Mouse (Mus musculus) stomach, postnatal 0 days (tissue): ENCODE measurements around the gene Slit3.

ENCODE experiments used
- CTCF ChIP-seq: IDR thresholded peaks from 2 replicates; pipeline ENCODE4 v1.5.1; 2016; ENCODE audit warnings: antibody characterized with exemption, low read depth, mild to moderate bottlenecking, moderate library complexity
- EP300 ChIP-seq: optimal IDR thresholded peaks from 2 replicates; pipeline ENCODE3; 2016; ENCODE audit warnings: antibody characterized with exemption

GRCm38 (mm10) chr11:35662945-35663344 lies 541.9 kb downstream of the Slit3 start:
- TF ChIP-seq CTCF (no peak), EP300 (no peak)
